Mouse (Mus musculus) liver, postnatal 0 days (tissue): ENCODE results near the gene Wnt10b.

Experiments used
- CTCF ChIP-seq: sonication (generic); IDR thresholded peaks from 2 replicates; pipeline ENCODE4 v1.5.1; 2016; ENCODE audit warnings: antibody characterized with exemption, low read depth
- EP300 ChIP-seq: IDR thresholded peaks from 2 replicates; pipeline ENCODE4 v1.6.1; 2016; ENCODE audit warnings: antibody characterized with exemption, low read depth, mild to moderate bottlenecking

DNA sequence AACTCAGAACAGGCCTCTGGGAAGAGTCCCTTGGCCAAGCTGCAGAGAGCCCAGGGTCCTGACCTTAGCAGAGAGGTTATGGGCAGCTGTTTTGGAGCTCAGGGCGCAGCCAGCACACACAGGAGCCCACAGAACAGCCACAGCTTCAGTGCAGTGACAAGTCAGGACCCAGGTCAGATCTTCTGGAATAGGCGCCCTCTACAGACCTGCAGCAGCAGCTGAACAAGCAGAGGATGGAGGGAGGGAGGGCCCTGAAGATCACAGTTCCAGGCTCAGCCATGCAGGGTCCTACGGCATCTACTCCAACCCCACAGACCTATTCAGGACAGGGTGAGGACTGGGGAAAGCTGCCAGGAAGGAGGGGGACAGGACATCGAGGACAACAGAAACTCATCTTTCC, 39.2 kb downstream of the Wnt10b start:
- TF ChIP-seq CTCF = peak; percentile 52
- TF ChIP-seq EP300 = no peak
